Mouse (Mus musculus) embryonic facial prominence, embryonic 13.5 days (tissue): ENCODE measurements around the gene Mrm2. TPM values are rescaled to one million over a fixed set of nuclear protein-coding genes. Genes with fewer than 3 reads are reported as not detected.

ENCODE experiments used
- ATAC-seq: fragments of 200-750 bp; cut with Nextera tagmentation; 2 replicates; pipeline ENCODE4 v1.8.0; 2017; ENCODE audit warnings: low read depth; ENCODE audit not compliant: insufficient number of reproducible peaks, insufficient read depth, low FRiP score, low TSS enrichment
- H3K27ac ChIP-seq: fragments of 300-500 bp; sonication (generic); 2 replicates; pipeline ENCODE4 v1.5.1; 2015; ENCODE audit warnings: moderate library complexity, mild to moderate bottlenecking, inconsistent platforms
- H3K27me3 ChIP-seq: fragments of 300-500 bp; sonication (generic); 2 replicates; pipeline ENCODE4 v1.6.1; 2015; ENCODE audit warnings: mild to moderate bottlenecking, inconsistent platforms
- H3K36me3 ChIP-seq: fragments of 300-500 bp; sonication (generic); 2 replicates; pipeline ENCODE4 v1.6.1; 2015; ENCODE audit warnings: mild to moderate bottlenecking, inconsistent platforms
- H3K4me1 ChIP-seq: fragments of 300-500 bp; sonication (generic); 2 replicates; pipeline ENCODE4 v1.6.1; 2015; ENCODE audit warnings: inconsistent platforms
- H3K4me2 ChIP-seq: fragments of 300-500 bp; sonication (generic); 2 replicates; pipeline ENCODE4 v1.6.1; 2015; ENCODE audit warnings: moderate library complexity, mild to moderate bottlenecking, inconsistent platforms
- H3K4me3 ChIP-seq: fragments of 300-500 bp; sonication (generic); 2 replicates; pipeline ENCODE4 v1.5.1; 2015; ENCODE audit warnings: mild to moderate bottlenecking, inconsistent platforms
- H3K9ac ChIP-seq: fragments of 300-500 bp; sonication (generic); 2 replicates; pipeline ENCODE4 v1.6.1; 2015; ENCODE audit warnings: mild to moderate bottlenecking, inconsistent platforms
- H3K9me3 ChIP-seq: fragments of 300-500 bp; sonication (generic); 2 replicates; pipeline ENCODE4 v1.6.1; 2016; ENCODE audit warnings: inconsistent platforms
- WGBS: fragments of 180-500 bp; shearing (Covaris S2); methylation state at CpG from one replicate; pipeline ENCODE4 v1.1.7; 2015; ENCODE audit warnings: mixed read lengths; 5-methylcytosine and 5-hydroxymethylcytosine counted together
- polyA plus RNA-seq: library from polyadenylated mRNA; unstranded; fragments of >200 nt; fragmentation: Nextera tagmentation; extraction: Ambion mirVana; gene quantifications from 2 replicates; pipeline ENCODE4 v1.2.1, GENCODE M21; 2015

Gene Mrm2
- polyA plus RNA-seq, 1 experiment from 2014 or later, result 26.3 TPM

DNA sequence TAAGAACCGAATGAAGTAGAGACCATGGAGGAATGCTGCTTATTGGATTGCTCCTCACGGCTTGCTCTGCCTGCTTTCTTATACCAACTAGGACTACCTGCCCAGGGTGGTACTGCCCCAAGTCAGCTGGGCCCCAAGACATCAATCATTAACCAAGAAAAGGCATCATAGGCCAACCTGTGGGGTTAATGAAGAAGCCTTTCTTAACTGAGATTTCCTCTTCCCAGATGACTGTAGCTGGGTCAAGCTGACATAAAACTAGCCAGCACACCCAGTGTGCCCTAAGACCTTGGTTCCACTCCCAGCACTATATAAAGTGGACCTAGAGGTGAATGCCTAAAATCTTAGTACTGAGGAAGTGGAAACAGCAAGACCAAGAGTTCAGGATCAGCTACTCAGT lies 42.5 kb downstream of the Mrm2 start:
- Histone ChIP-seq H3K9ac (no peak overlapping the region), H3K4me1 (no peaks in the 10 kb centered on the region), H3K27me3 (no peaks in the 10 kb centered on the region), H3K27ac (no peak overlapping the region), H3K4me2 (no peak overlapping the region), H3K4me3 (no peak overlapping the region), H3K36me3 (peaks cover 62% of the 10 kb centered on the region), H3K9me3 (no peaks in the 10 kb centered on the region)
- WGBS, result 93% methylated on average over 2 of the region's 2 CpGs
- ATAC-seq, result no peak

- H3K9me3 ChIP-seq, result no peaks in the 10 kb centered on the region
- no peak overlapping the region for H3K9ac ChIP-seq
- no peak overlapping the region for H3K27ac ChIP-seq
- WGBS, result 93% methylated on average over 3 of the region's 3 CpGs
- peaks cover 58% of the 10 kb centered on the region for H3K36me3 ChIP-seq
- ATAC-seq, result no peak
- no peaks in the 10 kb centered on the region for H3K4me1 ChIP-seq
- H3K4me2 ChIP-seq, result no peak overlapping the region
- H3K4me3 ChIP-seq, result no peak overlapping the region
- H3K27me3 ChIP-seq, result no peaks in the 10 kb centered on the region
Measured at GRCm38 (mm10) chr5:140288287-140288686, 43.4 kb downstream of the Mrm2 start.

- Histone ChIP-seq H3K27ac (no peak overlapping the region), H3K4me1 (peaks cover 6% of the 10 kb centered on the region; the same call in 1 of the 2 replicates), H3K9ac (no peak overlapping the region), H3K36me3 (peaks cover 51% of the 10 kb centered on the region), H3K9me3 (no peaks in the 10 kb centered on the region), H3K4me2 (no peak overlapping the region), H3K27me3 (no peaks in the 10 kb centered on the region), H3K4me3 (no peak overlapping the region)
- no peak for ATAC-seq
- WGBS, result 78% methylated on average over 2 of the region's 2 CpGs
Measured at GRCm38 (mm10) chr5:140284761-140285160, 46.9 kb downstream of the Mrm2 start.

DNA sequence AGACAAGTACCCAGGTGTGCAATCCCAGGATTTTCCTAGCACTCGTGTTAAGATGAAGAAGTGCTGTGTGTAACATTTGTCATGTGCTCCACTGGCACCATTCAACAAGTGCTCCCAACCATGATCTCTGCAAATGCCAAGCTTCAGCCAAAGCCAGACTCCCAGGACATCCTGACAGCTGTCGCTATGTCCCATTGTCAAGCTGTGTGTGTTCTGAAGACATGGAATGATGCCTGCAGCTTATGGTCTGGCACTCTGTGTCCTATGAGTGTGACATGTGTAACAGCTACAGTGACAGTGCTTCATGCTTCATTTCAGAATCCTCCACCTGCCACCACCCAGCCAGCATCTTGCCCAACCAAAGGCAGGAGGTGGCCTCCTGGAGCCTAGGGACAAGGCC lies 47.7 kb downstream of the Mrm2 start:
- Histone ChIP-seq H3K4me2 (no peak overlapping the region), H3K27ac (no peak overlapping the region), H3K36me3 (peaks cover 49% of the 10 kb centered on the region), H3K9me3 (no peaks in the 10 kb centered on the region), H3K27me3 (no peaks in the 10 kb centered on the region), H3K4me3 (no peak overlapping the region), H3K9ac (no peak overlapping the region), H3K4me1 (peaks cover 6% of the 10 kb centered on the region; the same call in 1 of the 2 replicates)
- 91% methylated on average over 2 of the region's 2 CpGs for WGBS
- ATAC-seq, result no peak

DNA sequence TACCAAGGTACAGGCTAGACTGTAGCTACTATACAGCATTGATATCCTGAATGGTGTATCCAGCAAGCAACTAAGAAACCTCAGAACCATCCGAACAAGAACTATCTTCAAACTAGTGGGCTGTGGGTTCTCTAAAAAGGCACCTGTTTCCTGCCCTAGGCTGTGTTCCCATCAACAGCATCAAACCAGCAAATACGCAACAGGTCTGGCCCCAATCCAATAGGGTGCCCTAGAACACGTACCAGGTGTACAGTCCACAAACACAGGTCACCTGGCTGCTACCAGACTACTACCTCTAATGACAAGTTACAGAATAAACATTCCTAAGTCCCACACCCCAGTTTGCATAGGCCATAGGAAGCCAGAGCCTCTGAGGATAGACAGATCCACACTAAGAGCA lies 48.8 kb downstream of the Mrm2 start:
- H3K4me2 ChIP-seq, result no peak overlapping the region
- no peak for ATAC-seq
- H3K27me3 ChIP-seq, result no peaks in the 10 kb centered on the region
- no peak overlapping the region for H3K4me3 ChIP-seq
- H3K4me1 ChIP-seq, result peaks cover 6% of the 10 kb centered on the region; the same call in 1 of the 2 replicates
- no peak overlapping the region for H3K9ac ChIP-seq
- H3K27ac ChIP-seq, result no peak overlapping the region
- WGBS, result 93% methylated on average over 3 of the region's 3 CpGs
- peaks cover 53% of the 10 kb centered on the region for H3K36me3 ChIP-seq
- no peaks in the 10 kb centered on the region for H3K9me3 ChIP-seq

GRCm38 (mm10) chr5:140282376-140282775 lies 49.3 kb downstream of the Mrm2 start:
- H3K27ac ChIP-seq, result no peak overlapping the region
- H3K4me2 ChIP-seq, result no peak overlapping the region
- H3K4me3 ChIP-seq, result no peak overlapping the region
- H3K9ac ChIP-seq, result no peak overlapping the region
- 80% methylated on average over 8 of the region's 8 CpGs for WGBS
- peaks cover 6% of the 10 kb centered on the region; the same call in 1 of the 2 replicates for H3K4me1 ChIP-seq
- no peak for ATAC-seq
- no peaks in the 10 kb centered on the region for H3K27me3 ChIP-seq
- peaks cover 54% of the 10 kb centered on the region for H3K36me3 ChIP-seq
- no peaks in the 10 kb centered on the region for H3K9me3 ChIP-seq

GRCm38 (mm10) chr5:140280205-140280604 lies 51.5 kb downstream of the Mrm2 start:
- Histone ChIP-seq H3K27me3 (no peaks in the 10 kb centered on the region), H3K4me2 (no peak overlapping the region), H3K4me3 (no peak overlapping the region), H3K36me3 (peaks cover 58% of the 10 kb centered on the region), H3K27ac (no peak overlapping the region), H3K4me1 (peaks cover 6% of the 10 kb centered on the region; the same call in 1 of the 2 replicates), H3K9me3 (no peaks in the 10 kb centered on the region), H3K9ac (no peak overlapping the region)
- no peak for ATAC-seq
- 55% methylated on average over 9 of the region's 9 CpGs for WGBS

Other genes with a start within 250 kb of the Mrm2 start
- gene Mad1l1, start 10.3 kb downstream of the Mrm2 start, polyA plus RNA-seq, result 55.5 and 58.1 TPM in 2 replicates
- 43.4 and 50.1 TPM in 2 replicates for gene Nudt1, start 10.2 kb downstream of the Mrm2 start, polyA plus RNA-seq
- gene Snx8, start 57.4 kb upstream of the Mrm2 start, polyA plus RNA-seq, result 19.0 and 19.7 TPM in 2 replicates
- gene Eif3b, start 87.4 kb upstream of the Mrm2 start, polyA plus RNA-seq, result 129 and 131 TPM in 2 replicates
- gene Gm4869, start 113.7 kb upstream of the Mrm2 start, polyA plus RNA-seq, result not detected in 2 replicates
- 18.4 and 18.7 TPM in 2 replicates for gene Chst12, start 173.7 kb upstream of the Mrm2 start, polyA plus RNA-seq
- gene Grifin, start 233.2 kb upstream of the Mrm2 start, polyA plus RNA-seq, result not detected in 2 replicates